Mouse (Mus musculus): Measurements from ENCODE around the gene Gm8237.
"Not testable (repeated sequence)": the region's sequence is repeated elsewhere in the genome, so short reads cannot be mapped to it uniquely, and the experiment has no call there.

The Gm8237 gene

DNA sequence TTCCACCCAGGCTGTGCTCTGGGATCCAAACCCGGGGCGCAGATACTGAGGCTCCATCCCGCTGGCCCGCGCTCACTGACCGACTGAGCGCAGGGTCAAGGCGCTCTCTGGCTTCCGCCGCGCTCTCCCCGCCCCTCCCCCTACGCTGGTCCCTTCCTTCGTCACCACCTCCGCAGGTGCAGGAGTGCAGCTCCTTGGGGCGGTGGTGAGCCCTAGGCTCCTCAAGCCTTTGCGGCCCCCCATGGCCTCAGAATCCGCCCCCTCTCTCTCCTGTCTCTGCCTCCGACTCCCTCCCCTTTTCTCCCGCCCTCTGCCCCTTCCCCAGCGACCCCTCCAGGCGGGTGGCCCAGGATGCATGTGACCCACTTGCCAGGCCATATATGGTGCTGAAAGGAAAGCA lies at the start of gene Gm8237:
Gm8237 (minus strand) TSS at position 142 of the 400 bp plus-strand sequence.
- DNase-seq (ENCODE audit: low spot score in 2 of 2) = not testable (repeated sequence)

DNA sequence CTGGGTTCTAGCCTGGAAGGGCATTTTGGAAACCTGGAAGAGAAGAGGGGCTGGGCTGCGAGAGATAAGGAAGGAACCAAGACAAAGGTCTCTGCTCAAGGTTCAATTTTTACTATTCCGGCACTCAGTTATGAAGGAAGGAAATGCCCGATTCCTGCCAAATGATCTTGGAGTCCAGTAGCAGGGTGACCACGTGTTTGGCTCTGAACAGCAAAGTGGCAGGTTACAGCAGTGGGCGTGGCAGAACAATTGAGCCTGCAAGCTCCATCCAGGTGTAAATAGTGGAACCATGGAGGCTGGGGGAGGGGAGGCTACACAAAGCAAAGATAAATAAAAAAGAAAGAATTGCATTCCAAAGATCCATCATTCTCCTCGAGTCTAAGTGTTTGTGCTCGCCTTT lies 43.1 kb upstream of the Gm8237 start:
- DNase-seq (ENCODE audit: low spot score in 2 of 2) = not testable (repeated sequence)

DNA sequence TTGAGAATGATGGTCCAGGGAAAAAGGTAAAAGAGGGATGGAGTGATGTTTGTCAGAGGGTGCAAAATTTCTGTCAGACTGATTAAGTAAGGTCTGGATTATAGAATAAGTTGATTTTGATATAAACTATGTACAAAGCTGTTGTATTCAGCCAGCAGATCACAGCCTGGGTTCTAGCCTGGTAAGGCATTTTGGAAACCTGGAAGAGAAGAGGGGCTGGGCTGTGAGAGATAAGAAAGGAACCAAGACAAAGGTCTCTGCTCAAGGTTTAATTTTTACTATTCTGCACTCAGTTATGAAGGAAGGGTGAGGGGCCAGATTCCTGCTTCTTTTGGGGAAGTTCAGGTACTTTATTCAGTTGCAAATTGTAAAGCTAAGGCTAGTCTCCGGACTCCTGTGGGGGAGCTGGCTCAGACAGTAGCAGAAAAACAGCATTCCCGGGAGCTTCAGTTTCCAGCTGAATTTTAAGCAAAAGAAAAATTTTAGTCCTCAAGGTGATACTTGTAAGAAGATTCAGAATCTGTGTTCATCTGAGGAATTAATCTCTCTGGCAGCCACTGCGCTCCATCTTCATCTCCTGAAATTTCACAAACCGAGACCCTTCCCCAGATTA lies 38.3 kb upstream of the Gm8237 start:
- DNase-seq (ENCODE audit: low spot score in 2 of 2) = not testable (repeated sequence)

DNA sequence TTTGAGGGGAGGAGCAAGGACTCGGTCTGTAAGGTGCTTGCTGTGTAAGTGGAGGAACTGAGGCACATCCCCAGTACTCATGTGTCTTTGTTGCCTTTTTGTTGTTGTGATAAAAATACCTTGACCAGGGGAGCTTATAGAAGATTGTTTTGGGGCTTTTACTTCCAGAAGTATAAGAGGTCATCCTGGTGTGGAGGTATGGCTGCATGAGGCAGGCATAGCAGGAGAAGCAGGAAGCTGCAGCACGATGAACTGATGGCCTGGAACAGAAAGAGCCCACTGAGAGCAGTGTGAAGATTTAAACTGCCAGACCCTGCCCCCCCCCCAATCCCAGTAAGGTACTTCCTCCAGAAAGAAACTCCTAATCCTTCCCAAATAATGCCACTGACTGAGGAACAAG lies 33.5 kb upstream of the Gm8237 start:
- DNase-seq (ENCODE audit: low spot score in 2 of 2) = not testable (repeated sequence)

DNA sequence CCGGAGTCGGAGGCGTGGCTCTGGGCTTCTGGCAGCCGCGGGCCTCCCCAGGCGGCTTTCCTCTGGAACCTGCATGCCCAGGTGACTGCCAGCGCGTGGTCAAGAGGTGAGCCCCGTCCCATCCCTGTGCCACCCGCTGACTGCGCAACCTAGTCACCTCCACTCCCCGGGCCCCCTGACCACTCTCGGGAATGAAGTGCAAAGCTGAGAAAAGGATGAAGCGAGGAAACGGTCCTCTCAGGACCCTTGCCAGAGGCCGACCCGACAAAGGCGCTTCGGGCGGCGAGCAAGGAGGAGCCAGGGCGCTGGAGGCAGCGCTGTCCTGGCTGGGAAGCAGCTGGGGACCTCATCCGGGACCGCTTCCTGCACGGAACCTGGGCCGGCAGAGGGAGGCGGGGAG lies 391 bp downstream of the Gm8237 start:
- not testable (repeated sequence) for DNase-seq (ENCODE audit: low spot score in 2 of 2)

DNA sequence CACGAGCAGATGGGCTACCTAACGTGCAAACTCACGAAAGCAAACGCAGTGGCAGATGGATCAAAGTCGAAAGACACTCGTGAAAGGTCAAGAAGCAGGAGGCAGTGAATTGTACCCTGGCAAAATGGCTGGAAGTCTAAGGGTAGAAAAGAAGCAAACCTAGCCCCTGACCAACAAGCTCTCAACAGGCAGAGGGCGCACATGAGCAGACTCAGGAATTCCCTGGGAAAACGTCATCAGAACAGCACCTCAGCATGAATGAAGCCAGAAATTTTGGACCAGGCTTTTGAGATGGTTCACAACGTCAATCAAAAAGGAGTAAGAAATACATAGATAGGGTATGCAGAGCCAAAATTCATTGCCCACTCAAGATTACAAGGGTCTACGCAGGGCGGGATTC lies 1.0 kb downstream of the Gm8237 start:
- DNase-seq (ENCODE audit: low spot score in 2 of 2) = peak; percentile 53 to 56

DNA sequence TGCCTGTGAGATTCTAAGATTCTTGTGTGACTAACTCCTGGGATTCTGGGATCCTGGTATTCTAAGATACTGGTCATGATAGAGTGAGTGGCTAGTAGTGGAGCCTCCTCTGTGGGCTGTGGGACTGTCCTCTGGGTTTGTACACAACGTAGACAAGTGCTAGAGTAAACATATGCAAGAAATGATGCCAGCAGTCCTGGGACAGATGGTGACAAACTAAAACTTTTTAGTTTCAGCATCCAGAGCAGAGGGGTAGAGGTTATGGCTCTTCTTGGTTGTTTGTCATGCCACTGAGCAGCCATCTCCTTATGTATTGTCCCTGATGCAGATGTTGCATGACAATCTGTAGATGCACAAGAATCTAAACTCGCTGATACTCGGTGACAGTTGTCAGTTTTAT lies 24.3 kb downstream of the Gm8237 start:
- DNase-seq (ENCODE audit: low spot score in 2 of 2) = not testable (repeated sequence)

DNA sequence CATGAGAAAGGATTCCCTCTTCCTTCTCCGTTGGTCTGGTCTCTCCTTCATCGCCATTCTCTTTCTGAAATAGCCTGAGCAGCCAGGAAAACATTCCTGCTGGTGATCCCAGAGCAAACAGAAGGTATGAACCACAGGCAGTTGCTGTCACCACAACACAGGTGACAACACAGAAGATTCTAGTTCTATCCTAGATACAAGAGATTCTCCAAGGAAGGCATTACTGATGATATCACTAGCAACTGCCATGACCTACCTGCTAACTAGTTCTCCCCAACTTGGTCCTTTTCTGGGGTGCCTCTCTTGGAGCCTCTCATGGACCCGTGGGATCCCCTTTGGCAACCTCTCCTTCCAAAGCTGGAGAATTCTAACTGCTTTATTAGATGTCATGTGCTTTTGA lies 50.0 kb downstream of the Gm8237 start, which contains the start of gene Gm3424:
Gm3424 (minus strand) TSS at position 101 of the 400 bp plus-strand sequence.
- DNase-seq (ENCODE audit: low spot score in 2 of 2) = not testable (repeated sequence)

DNA sequence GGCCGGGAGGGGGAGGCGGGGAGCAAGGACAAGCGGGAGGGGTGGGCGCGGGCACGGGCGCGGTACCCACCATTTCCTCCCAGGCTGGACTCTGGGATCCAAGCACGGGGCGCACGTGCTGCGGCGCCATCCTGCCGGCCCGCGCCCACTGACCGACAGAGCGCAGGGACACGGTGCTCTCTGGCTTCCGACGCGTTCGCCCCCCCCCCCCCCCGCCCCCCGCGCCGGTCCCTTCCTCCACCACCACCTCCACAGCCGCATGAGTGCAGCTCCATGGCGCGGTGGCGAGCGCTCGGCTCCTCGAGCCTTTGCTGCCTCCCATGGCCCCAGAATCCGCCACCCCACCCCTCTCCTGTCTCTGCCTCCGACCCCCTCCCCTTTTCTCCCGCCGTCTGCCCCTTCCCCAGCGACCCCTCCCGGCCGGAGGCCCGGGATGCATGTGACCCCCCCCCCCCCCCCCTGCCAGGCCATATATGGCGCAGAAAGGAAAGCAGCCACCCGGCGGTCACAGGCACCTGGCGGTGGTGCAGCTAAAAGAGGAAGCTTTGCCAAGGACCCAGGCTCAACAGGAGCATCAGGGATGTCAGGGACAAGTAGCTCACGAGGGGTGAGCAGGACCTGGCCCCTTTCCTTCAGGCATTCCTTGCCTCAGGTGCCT lies 67.4 kb downstream of the Gm8237 start:
- DNase-seq (ENCODE audit: low spot score in 2 of 2) = not testable (repeated sequence)
